23 mouse cellular contexts compared by ENCODE assay signal in genomic region chr11:118710035-118710434, GRCm38 (mm10).
"Had no signal": no experiment of that assay in that cellular context is flagged by ENCODE, and none has a peak within 500 bp of the region (broad histone marks: within the 10 kb centered on the region; RNA-seq: fewer than 3 reads in every experiment).

No protein-coding gene starts in this region.

- H3K36me3 ChIP-seq: heart, embryonic 13.5 days; heart, embryonic 15.5 days; hindbrain, embryonic 13.5 days; hindbrain, embryonic 15.5 days; limb, embryonic 10.5 days; limb, embryonic 12.5 days had no signal

- DNase-seq: forebrain, postnatal 0 days; gastrocnemius, postnatal 14 days; gastrocnemius, postnatal 36 days; heart, adult 11 months; heart, adult 2 months; heart, postnatal 14 days; heart, postnatal 36 days; kidney, adult 18-20 months; kidney, adult 8-10 months; kidney, postnatal 10 days; kidney, postnatal 25 days; kidney, postnatal 4 days had no signal

- H3K27me3 ChIP-seq: hindbrain, embryonic 13.5 days; hindbrain, embryonic 15.5 days had no signal

- H3K27ac ChIP-seq: heart, adult 2 months; heart, embryonic 13.5 days; heart, embryonic 15.5 days; hindbrain, embryonic 15.5 days; hindbrain, postnatal 0 days; layer of hippocampus, adult 2 months; left cerebral cortex, adult 2 months; limb, embryonic 10.5 days; limb, embryonic 12.5 days had no signal

- H3K4me2 ChIP-seq: heart, embryonic 11.5 days; heart, embryonic 13.5 days; heart, embryonic 15.5 days; hindbrain, embryonic 13.5 days; hindbrain, embryonic 15.5 days; limb, embryonic 12.5 days had no signal

- H3K4me3 ChIP-seq: heart, adult 2 months; heart, embryonic 13.5 days; heart, embryonic 15.5 days; hindbrain, embryonic 13.5 days; hindbrain, embryonic 15.5 days; layer of hippocampus, adult 2 months; left cerebral cortex, adult 2 months; limb, embryonic 10.5 days; limb, embryonic 12.5 days had no signal

- H3K9ac ChIP-seq: forebrain, postnatal 0 days; heart, embryonic 13.5 days; heart, embryonic 15.5 days; hindbrain, embryonic 13.5 days; hindbrain, embryonic 15.5 days had no signal

- H3K4me1 ChIP-seq: heart, embryonic 13.5 days; heart, embryonic 15.5 days had no signal

- ATAC-seq: forebrain, postnatal 0 days; hindbrain, postnatal 0 days; intestine, postnatal 0 days had no signal

- H3K9me3 ChIP-seq: heart, embryonic 15.5 days; hindbrain, embryonic 13.5 days; hindbrain, embryonic 15.5 days; limb, embryonic 10.5 days had no signal
